Mouse (Mus musculus): ENCODE data around the gene Galm. TPM values are rescaled to one million over a fixed set of nuclear protein-coding genes. Genes with fewer than 3 reads are reported as not detected.

Gene Galm
- total RNA-seq, 2 experiments from 2014 or later: 15.0 to 16.8 TPM

Other genes with a start within 250 kb of the Galm start
- 10 to 100 TPM; 29.5 to 34.2 TPM for gene Atl2, start 231.3 kb upstream of the Galm start, total RNA-seq (2021)
- gene Hnrnpll, start 65.1 kb upstream of the Galm start, total RNA-seq (2021): 10 to 100 TPM; 21.0 to 24.5 TPM
- gene Srsf7, start 79.8 kb downstream of the Galm start, total RNA-seq (2021): 10 to 100 TPM; 30.6 to 44.4 TPM
- gene Ttc39d, start 80.0 kb downstream of the Galm start, total RNA-seq (2021): not detected
- gene Gemin6, start 97.0 kb downstream of the Galm start, total RNA-seq (2021): 1 to 10 TPM; 4.3 to 5.5 TPM
- gene Morn2, start 162.7 kb downstream of the Galm start, total RNA-seq (2021): 10 to 100 TPM; 14.7 TPM
- 1 to 10 TPM; 5.8 to 6.9 TPM for gene Dhx57, start 163.0 kb downstream of the Galm start, total RNA-seq (2021)
- under 1 TPM in 1 of 2 experiments, not detected in 1; 0.46 TPM for gene Arhgef33, start 179.9 kb downstream of the Galm start, total RNA-seq (2021)
- gene Gm10190, start 246.1 kb downstream of the Galm start, total RNA-seq (2021): not detected